Mouse (Mus musculus) midbrain, embryonic 10.5 days (tissue): ENCODE measurements around the gene Flywch1. TPM values are rescaled to one million over a fixed set of nuclear protein-coding genes. Genes with fewer than 3 reads are reported as not detected.

Experiments used
- DNase-seq: peaks from one replicate; pipeline ENCODE4 v3.0.0-alpha.2; 2017; ENCODE audit warnings: low spot score
- H3K27ac ChIP-seq: fragments of 300-500 bp; sonication (generic); replicated peaks from 2 replicates; pipeline ENCODE4 v1.5.1; 2016; ENCODE audit warnings: mild to moderate bottlenecking
- H3K27me3 ChIP-seq: fragments of 300-500 bp; sonication (generic); 2 replicates; pipeline ENCODE4 v1.6.1; 2016; ENCODE audit warnings: low read depth, mild to moderate bottlenecking; ENCODE audit not compliant: poor library complexity, severe bottlenecking
- H3K36me3 ChIP-seq: fragments of 300-500 bp; sonication (generic); 2 replicates; pipeline ENCODE4 v1.6.1; 2016; ENCODE audit warnings: mild to moderate bottlenecking, moderate library complexity
- H3K4me1 ChIP-seq: fragments of 300-500 bp; sonication (generic); 2 replicates; pipeline ENCODE4 v1.6.1; 2016
- H3K4me3 ChIP-seq: fragments of 300-500 bp; sonication (generic); 2 replicates; pipeline ENCODE4 v1.5.1; 2016; ENCODE audit warnings: mild to moderate bottlenecking, moderate library complexity
- H3K9me3 ChIP-seq: fragments of 300-500 bp; sonication (generic); replicated peaks from 2 replicates; pipeline ENCODE4 v1.6.1; 2016; ENCODE audit warnings: mild to moderate bottlenecking
- WGBS: fragments of 180-500 bp; shearing (Covaris S2); methylation state at CpG from one replicate; pipeline ENCODE4 v1.1.7; 2016; 5-methylcytosine and 5-hydroxymethylcytosine counted together
- polyA plus RNA-seq: library from polyadenylated mRNA; unstranded; fragments of >200 nt; fragmentation: Nextera tagmentation; extraction: Ambion mirVana; gene quantifications from 2 replicates; pipeline ENCODE4 v1.2.1, GENCODE M21; 2016

Gene Flywch1
- 187 and 202 TPM in 2 replicates for polyA plus RNA-seq

- Histone ChIP-seq H3K4me3 (peak within 1 kb of the TSS; percentile 91), H3K27ac (peak within 1 kb of the TSS; percentile 98), H3K9me3 (no peaks in the 10 kb centered on the region), H3K36me3 (peaks cover 33% of the 10 kb centered on the region), H3K4me1 (peaks cover 23% of the 10 kb centered on the region), H3K27me3 (no peaks in the 10 kb centered on the region)
- peak; percentile 99 for DNase-seq
- 3% methylated on average over 58 of the region's 58 CpGs for WGBS
Observed at GRCm38 (mm10) chr17:23771284-23772218, at the start of gene Flywch1. Flywch1 (minus strand) TSS chr17:23771602.

GRCm38 (mm10) chr17:23820731-23821130 is 49.3 kb upstream of the Flywch1 start:
- 95% methylated on average over 5 of the region's 5 CpGs for WGBS
- H3K36me3 ChIP-seq = peaks cover 100% of the 10 kb centered on the region
- no peak overlapping the region for H3K27ac ChIP-seq
- no peak overlapping the region for H3K4me3 ChIP-seq
- no peaks in the 10 kb centered on the region for H3K27me3 ChIP-seq
- no peak for DNase-seq
- H3K4me1 ChIP-seq = no peaks in the 10 kb centered on the region
- H3K9me3 ChIP-seq = peaks cover 44% of the 10 kb centered on the region

GRCm38 (mm10) chr17:23819235-23819634 is 47.8 kb upstream of the Flywch1 start:
- H3K4me1 ChIP-seq = no peaks in the 10 kb centered on the region
- DNase-seq = no peak
- peaks cover 100% of the 10 kb centered on the region for H3K36me3 ChIP-seq
- no peak overlapping the region for H3K4me3 ChIP-seq
- no peak overlapping the region for H3K27ac ChIP-seq
- no peaks in the 10 kb centered on the region for H3K27me3 ChIP-seq
- peaks cover 53% of the 10 kb centered on the region for H3K9me3 ChIP-seq
- WGBS = 98% methylated on average over 25 of the region's 25 CpGs

GRCm38 (mm10) chr17:23818579-23818978 is 47.2 kb upstream of the Flywch1 start:
- DNase-seq = no peak
- no peaks in the 10 kb centered on the region for H3K27me3 ChIP-seq
- WGBS = 95% methylated on average over 8 of the region's 8 CpGs
- no peak overlapping the region for H3K27ac ChIP-seq
- no peak overlapping the region for H3K4me3 ChIP-seq
- peaks cover 100% of the 10 kb centered on the region for H3K36me3 ChIP-seq
- peaks cover 53% of the 10 kb centered on the region for H3K9me3 ChIP-seq
- H3K4me1 ChIP-seq = no peaks in the 10 kb centered on the region

GRCm38 (mm10) chr17:23815641-23816040 is 44.2 kb upstream of the Flywch1 start:
- Histone ChIP-seq H3K4me3 (no peak overlapping the region), H3K27me3 (no peaks in the 10 kb centered on the region), H3K9me3 (peaks cover 53% of the 10 kb centered on the region), H3K4me1 (no peaks in the 10 kb centered on the region), H3K27ac (no peak overlapping the region), H3K36me3 (peaks cover 100% of the 10 kb centered on the region)
- no peak for DNase-seq
- WGBS = 96% methylated on average over 16 of the region's 16 CpGs

GRCm38 (mm10) chr17:23807918-23808317 is 36.5 kb upstream of the Flywch1 start:
- no peak overlapping the region for H3K4me3 ChIP-seq
- no peak overlapping the region for H3K27ac ChIP-seq
- peaks cover 64% of the 10 kb centered on the region for H3K36me3 ChIP-seq
- peaks cover 26% of the 10 kb centered on the region for H3K4me1 ChIP-seq
- H3K27me3 ChIP-seq = no peaks in the 10 kb centered on the region
- 96% methylated on average over 3 of the region's 3 CpGs for WGBS
- no peak for DNase-seq
- H3K9me3 ChIP-seq = no peaks in the 10 kb centered on the region

GRCm38 (mm10) chr17:23806867-23807266 is 35.5 kb upstream of the Flywch1 start:
- H3K9me3 ChIP-seq = no peaks in the 10 kb centered on the region
- H3K27me3 ChIP-seq = no peaks in the 10 kb centered on the region
- H3K27ac ChIP-seq = no peak overlapping the region
- peaks cover 30% of the 10 kb centered on the region for H3K4me1 ChIP-seq
- DNase-seq = no peak
- peaks cover 54% of the 10 kb centered on the region for H3K36me3 ChIP-seq
- 94% methylated on average over 25 of the region's 25 CpGs for WGBS
- H3K4me3 ChIP-seq = peak overlapping the region; percentile 19; the same call in 1 of the 2 replicates

GRCm38 (mm10) chr17:23804426-23805085 is 33.2 kb upstream of the Flywch1 start:
- no peak for DNase-seq
- WGBS = 14% methylated on average over 8 of the region's 8 CpGs
- Histone ChIP-seq H3K36me3 (peaks cover 31% of the 10 kb centered on the region), H3K27me3 (no peaks in the 10 kb centered on the region), H3K4me3 (peak overlapping the region; percentile 99), H3K4me1 (peaks cover 33% of the 10 kb centered on the region), H3K27ac (peak overlapping the region; percentile 99), H3K9me3 (no peaks in the 10 kb centered on the region)

GRCm38 (mm10) chr17:23803366-23804041 is 32.1 kb upstream of the Flywch1 start:
- H3K27me3 ChIP-seq = no peaks in the 10 kb centered on the region
- H3K4me1 ChIP-seq = peaks cover 33% of the 10 kb centered on the region
- peak overlapping the region; percentile 99 for H3K27ac ChIP-seq
- peak overlapping the region; percentile 99 for H3K4me3 ChIP-seq
- peak; percentile 89 for DNase-seq
- no peaks in the 10 kb centered on the region for H3K9me3 ChIP-seq
- under 1% methylated on average over 66 of the region's 83 CpGs for WGBS
- peaks cover 20% of the 10 kb centered on the region for H3K36me3 ChIP-seq

GRCm38 (mm10) chr17:23802746-23803365 is 31.5 kb upstream of the Flywch1 start:
- Histone ChIP-seq H3K27ac (peak overlapping the region; percentile 99), H3K36me3 (peaks cover 14% of the 10 kb centered on the region), H3K4me1 (peaks cover 33% of the 10 kb centered on the region), H3K27me3 (no peaks in the 10 kb centered on the region), H3K4me3 (peak overlapping the region; percentile 99), H3K9me3 (no peaks in the 10 kb centered on the region)
- under 1% methylated on average over 60 of the region's 60 CpGs for WGBS
- DNase-seq = peak; percentile 98

GRCm38 (mm10) chr17:23801627-23802026 is 30.2 kb upstream of the Flywch1 start:
- Histone ChIP-seq H3K27me3 (no peaks in the 10 kb centered on the region), H3K4me3 (no peak overlapping the region), H3K9me3 (no peaks in the 10 kb centered on the region), H3K4me1 (peaks cover 29% of the 10 kb centered on the region), H3K36me3 (peaks cover 5% of the 10 kb centered on the region), H3K27ac (no peak overlapping the region; the same call in 1 of the 2 replicates)
- no peak for DNase-seq
- WGBS = 94% methylated on average over 10 of the region's 10 CpGs

- H3K9me3 ChIP-seq = no peaks in the 10 kb centered on the region
- H3K4me1 ChIP-seq = peaks cover 5% of the 10 kb centered on the region; the same call in 1 of the 2 replicates
- no peak overlapping the region for H3K27ac ChIP-seq
- no peak for DNase-seq
- H3K4me3 ChIP-seq = no peak overlapping the region
- H3K27me3 ChIP-seq = no peaks in the 10 kb centered on the region
- H3K36me3 ChIP-seq = 0 out of 2 replicates have a peak, but pooled peaks cover 6% of the 10 kb centered on the region
- WGBS = 80% methylated on average over 7 of the region's 7 CpGs
Observed at GRCm38 (mm10) chr17:23797316-23797715, 25.9 kb upstream of the Flywch1 start.
